Mouse (Mus musculus) brown adipose tissue, adult 24 weeks (tissue): ENCODE measurements around the gene Lhfpl3. TPM values are rescaled to one million over a fixed set of nuclear protein-coding genes. Genes with fewer than 3 reads are reported as not detected.

Source experiments
- H3K27ac ChIP-seq: fragments of 200-500 bp; replicated peaks from 2 replicates; pipeline ENCODE4 v1.5.1; 2012; ENCODE audit warnings: low read depth, mild to moderate bottlenecking, low read length
- H3K4me1 ChIP-seq: fragments of 200-500 bp; 2 replicates; pipeline ENCODE4 v1.6.1; 2012; ENCODE audit warnings: low read length, mixed read lengths; ENCODE audit not compliant: control insufficient read depth, insufficient read depth, insufficient read length
- H3K4me3 ChIP-seq: fragments of 200-500 bp; 2 replicates; pipeline ENCODE4 v1.5.1; 2012; ENCODE audit warnings: low read depth, mild to moderate bottlenecking, low read length, moderate library complexity; ENCODE audit not compliant: insufficient read depth
- polyA plus RNA-seq: library from polyadenylated mRNA; stranded (reverse); fragments of >200 nt; gene quantifications from 2 replicates; pipeline ENCODE4 v1.2.4, GENCODE M21; 2012; ENCODE audit not compliant: missing spikeins, insufficient read depth, insufficient read length

The Lhfpl3 gene
- polyA plus RNA-seq, 1 experiment: 0.40 TPM

GRCm38 (mm10) chr5:22888345-22888744, 142.5 kb downstream of the Lhfpl3 start:
- H3K27ac ChIP-seq: no peak overlapping the region
- no peak overlapping the region for H3K4me3 ChIP-seq
- no peaks in the 10 kb centered on the region for H3K4me1 ChIP-seq

GRCm38 (mm10) chr5:22889481-22889880, 143.6 kb downstream of the Lhfpl3 start:
- Histone ChIP-seq H3K4me3 (no peak overlapping the region), H3K27ac (no peak overlapping the region), H3K4me1 (no peaks in the 10 kb centered on the region)

DNA sequence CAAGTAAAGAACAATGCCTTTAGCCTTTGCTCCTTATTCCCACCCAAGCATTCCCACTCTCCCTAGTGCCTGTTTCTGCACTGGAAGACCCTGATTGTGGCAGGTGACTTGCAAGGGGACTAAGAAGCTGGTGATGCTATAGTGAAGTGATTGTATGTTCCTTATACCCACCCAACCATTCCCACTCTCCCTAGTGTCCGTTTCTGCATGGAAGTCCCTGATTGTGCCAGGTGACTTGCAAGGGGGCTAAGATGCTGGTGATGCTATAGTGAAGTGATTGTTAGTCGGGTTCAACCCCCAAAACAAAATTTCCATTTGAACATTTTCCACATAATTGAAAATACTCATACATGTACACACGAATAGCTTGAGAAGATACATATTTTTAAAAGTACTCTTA, 151.4 kb downstream of the Lhfpl3 start:
- H3K27ac ChIP-seq: no peak overlapping the region
- H3K4me3 ChIP-seq: no peak overlapping the region
- H3K4me1 ChIP-seq: no peaks in the 10 kb centered on the region

GRCm38 (mm10) chr5:22897656-22898289, 151.9 kb downstream of the Lhfpl3 start:
- Histone ChIP-seq H3K4me1 (no peaks in the 10 kb centered on the region), H3K27ac (no peak overlapping the region), H3K4me3 (no peak overlapping the region)

DNA sequence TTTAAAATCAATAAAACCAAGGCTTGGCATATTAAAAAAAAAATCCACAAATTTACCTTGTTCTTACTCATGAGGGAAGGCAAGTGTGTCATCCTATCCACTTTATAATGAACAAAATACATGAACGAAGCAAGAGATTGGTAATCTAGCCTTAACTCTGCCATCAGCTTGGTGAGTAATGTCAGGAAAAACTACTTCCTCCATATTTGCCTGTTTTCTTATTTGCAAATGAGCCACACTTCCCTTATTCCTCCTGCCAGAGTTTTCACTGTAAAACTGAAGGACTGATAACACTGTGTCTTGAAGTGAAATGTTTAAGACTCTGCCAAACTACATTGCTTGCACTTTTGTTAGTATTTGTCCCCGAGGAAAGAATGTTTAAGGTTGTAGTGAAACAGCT, 152.7 kb downstream of the Lhfpl3 start:
- H3K4me3 ChIP-seq: no peak overlapping the region
- no peaks in the 10 kb centered on the region for H3K4me1 ChIP-seq
- no peak overlapping the region for H3K27ac ChIP-seq

DNA sequence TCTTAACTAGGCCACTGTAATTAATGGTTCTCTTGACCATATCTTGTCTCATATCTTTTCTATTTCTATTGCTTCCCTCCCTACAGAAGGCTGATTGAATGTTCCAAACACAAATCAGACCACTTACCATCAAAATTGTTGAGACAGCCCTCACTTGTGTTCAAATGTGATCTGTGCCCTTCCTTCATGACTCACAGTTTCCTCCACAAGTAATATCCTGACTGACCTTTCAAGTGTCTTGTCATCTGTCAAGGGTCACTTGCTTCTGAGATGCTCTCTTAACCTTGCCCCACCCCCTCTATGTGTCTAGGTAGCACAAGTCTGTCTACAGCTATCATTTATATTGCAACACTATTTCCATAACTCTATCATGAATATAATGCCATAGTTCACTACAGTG, 154.1 kb downstream of the Lhfpl3 start:
- no peak overlapping the region for H3K4me3 ChIP-seq
- no peak overlapping the region for H3K27ac ChIP-seq
- H3K4me1 ChIP-seq: no peaks in the 10 kb centered on the region

- Histone ChIP-seq H3K4me3 (no peak overlapping the region), H3K27ac (no peak overlapping the region), H3K4me1 (peaks cover 2% of the 10 kb centered on the region; the same call in 1 of the 2 replicates)
These were observed 171.3 kb downstream of the Lhfpl3 start for GRCm38 (mm10) chr5:22917197-22917596.

GRCm38 (mm10) chr5:22926171-22926570, 180.3 kb downstream of the Lhfpl3 start:
- no peaks in the 10 kb centered on the region for H3K4me1 ChIP-seq
- H3K27ac ChIP-seq: no peak overlapping the region

GRCm38 (mm10) chr5:22928746-22929145, 182.9 kb downstream of the Lhfpl3 start:
- H3K27ac ChIP-seq: no peak overlapping the region
- no peak overlapping the region for H3K4me3 ChIP-seq
- H3K4me1 ChIP-seq: no peaks in the 10 kb centered on the region

More at GRCm38 (mm10) chr5:22926171-22926570, 180.3 kb downstream of the Lhfpl3 start:
- H3K4me3 ChIP-seq: no peak overlapping the region

DNA sequence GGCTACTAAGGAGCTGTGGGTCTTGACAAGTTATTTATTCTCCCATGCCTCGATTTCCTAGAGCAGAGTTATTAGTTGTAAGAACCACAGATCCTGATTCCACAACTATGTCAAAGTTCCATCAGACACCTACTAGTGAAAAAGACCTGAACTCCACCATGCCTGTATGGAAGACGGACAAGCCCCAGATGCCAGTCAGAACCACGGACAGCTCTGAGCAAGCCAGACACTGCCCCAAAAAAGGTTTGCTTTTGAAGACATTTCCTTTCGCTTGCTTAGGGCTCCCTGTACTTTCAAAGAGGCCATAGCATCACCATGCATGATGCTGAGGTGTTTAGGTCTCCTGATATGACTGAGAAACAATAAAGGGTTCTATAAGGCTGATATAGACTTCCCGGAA, 197.4 kb downstream of the Lhfpl3 start:
- Histone ChIP-seq H3K4me1 (no peaks in the 10 kb centered on the region), H3K4me3 (no peak overlapping the region), H3K27ac (no peak overlapping the region)

GRCm38 (mm10) chr5:22963300-22963699, 217.4 kb downstream of the Lhfpl3 start:
- Histone ChIP-seq H3K27ac (no peak overlapping the region), H3K4me3 (no peak overlapping the region), H3K4me1 (no peaks in the 10 kb centered on the region)

GRCm38 (mm10) chr5:22986771-22987170, 240.9 kb downstream of the Lhfpl3 start:
- Histone ChIP-seq H3K27ac (no peak overlapping the region), H3K4me1 (no peaks in the 10 kb centered on the region), H3K4me3 (no peak overlapping the region)

DNA sequence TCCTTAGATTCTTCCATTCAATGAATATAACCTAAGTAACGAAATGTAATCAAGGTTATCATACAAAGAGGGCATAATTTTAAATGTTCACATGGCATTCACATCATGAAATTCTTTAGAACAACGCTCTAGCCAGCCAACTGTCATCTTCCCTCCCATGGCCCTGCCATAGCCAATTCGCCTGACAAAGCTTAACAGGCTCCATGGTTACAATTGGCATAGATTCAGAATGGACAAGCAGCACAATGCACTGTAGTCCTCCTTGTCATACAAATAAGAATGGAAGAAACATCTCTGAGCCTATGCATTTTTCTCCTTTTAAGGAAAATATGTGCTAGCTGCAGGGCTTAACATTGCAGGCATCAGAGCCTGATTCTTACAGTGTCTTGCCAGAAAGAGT, 254.0 kb downstream of the Lhfpl3 start:
- Histone ChIP-seq H3K4me3 (no peak overlapping the region), H3K27ac (no peak overlapping the region), H3K4me1 (no peaks in the 10 kb centered on the region)

DNA sequence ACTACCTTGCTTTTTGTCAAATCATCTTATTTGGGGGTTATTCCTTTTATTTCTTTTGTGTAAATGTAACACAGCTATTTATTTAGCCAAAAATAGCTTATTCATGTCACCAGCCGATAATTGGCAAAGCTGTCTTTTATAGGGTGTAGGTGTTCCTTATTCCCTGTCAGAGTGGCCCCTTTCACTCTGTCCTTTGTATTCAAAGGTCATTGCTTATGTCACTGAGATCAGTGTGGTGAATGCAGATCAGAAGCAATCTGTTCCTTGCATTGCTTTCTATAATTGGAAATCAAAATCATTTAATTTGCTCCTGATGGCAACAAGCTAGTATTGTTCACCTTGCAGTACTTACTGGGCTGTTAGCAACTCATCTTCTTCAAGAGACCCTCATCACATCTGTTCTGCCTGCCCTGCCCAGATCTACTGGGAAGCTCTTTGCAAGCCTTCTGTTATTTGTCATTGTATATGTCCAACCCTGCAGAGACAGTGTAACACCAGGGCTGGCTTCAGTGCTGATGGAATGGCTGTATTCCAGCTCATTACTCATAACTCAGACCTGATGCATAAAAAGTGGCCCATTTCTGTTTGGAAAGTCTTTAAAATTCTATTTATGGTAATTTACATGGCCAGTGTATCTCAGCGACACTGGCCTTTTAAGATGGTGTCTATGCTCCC, 257.4 kb downstream of the Lhfpl3 start:
- Histone ChIP-seq H3K4me3 (no peak overlapping the region), H3K27ac (no peak overlapping the region), H3K4me1 (no peaks in the 10 kb centered on the region)

- no peaks in the 10 kb centered on the region for H3K4me1 ChIP-seq
- H3K4me3 ChIP-seq: no peak overlapping the region
- no peak overlapping the region for H3K27ac ChIP-seq
These were observed 260.3 kb downstream of the Lhfpl3 start for GRCm38 (mm10) chr5:23006207-23006606.

DNA sequence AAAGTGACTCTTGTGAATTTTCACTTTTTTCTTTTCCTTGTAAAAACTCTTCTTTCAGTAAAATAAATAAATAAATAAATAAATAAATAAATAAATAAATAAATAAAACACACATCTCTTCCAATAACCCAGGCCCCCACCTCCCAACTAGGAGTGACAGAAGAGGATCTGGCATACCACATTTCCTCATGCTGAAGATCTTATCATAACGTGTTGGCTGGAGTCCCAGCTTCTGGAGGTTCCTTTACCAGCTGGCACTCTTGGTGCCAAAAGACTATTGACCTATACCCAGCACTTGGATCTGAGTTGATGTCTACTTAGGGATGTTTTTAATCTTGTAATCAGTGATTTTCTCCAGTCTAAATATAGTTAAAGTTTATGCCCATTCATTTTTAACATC, 264.6 kb downstream of the Lhfpl3 start:
- H3K4me1 ChIP-seq: peaks cover 3% of the 10 kb centered on the region

More for the DNA sequence above, 264.6 kb downstream of the Lhfpl3 start:
- H3K27ac ChIP-seq: no peak overlapping the region
- H3K4me3 ChIP-seq: no peak overlapping the region
